Mouse (Mus musculus) megakaryocyte, embryonic 14.5 days (primary cell): Measurements from ENCODE around the gene Miip.

Source experiments
- FLI1 ChIP-seq: IDR thresholded peaks from 2 replicates; pipeline ENCODE4 v1.6.1; 2012; ENCODE audit warnings: low read length, inconsistent platforms, mixed read lengths
- GATA1 ChIP-seq: IDR thresholded peaks from 3 replicates; pipeline ENCODE4 v1.6.1; 2012; ENCODE audit warnings: mixed read lengths, low read length, inconsistent platforms, borderline replicate concordance

DNA sequence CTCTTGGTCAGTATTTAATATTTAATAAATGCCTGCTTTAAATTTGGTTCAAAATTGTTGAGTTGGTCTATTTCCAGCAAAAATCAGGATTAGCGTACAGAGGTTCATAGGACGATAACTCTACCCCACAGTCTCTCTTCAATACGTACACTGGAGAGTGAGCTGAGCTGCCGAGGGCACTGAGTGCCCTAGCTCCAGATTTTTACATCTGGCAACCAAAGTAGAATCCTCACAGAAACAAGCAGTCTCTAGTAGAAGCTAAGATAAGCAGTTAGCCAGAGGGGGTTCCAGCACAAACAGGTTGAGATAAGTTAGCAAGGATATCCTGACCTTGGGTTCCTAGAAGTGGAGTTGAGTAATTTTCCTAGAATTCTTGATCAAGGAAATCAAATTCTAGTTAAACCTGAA, 20.0 kb downstream of the Miip start:
- TF ChIP-seq FLI1 (no peak), GATA1 (no peak)
